ENCODE assay signal across 17 mouse cellular contexts in genomic region chr5:130010961-130011360, GRCm38 (mm10). TPM values are rescaled to one million over a fixed set of nuclear protein-coding genes. Genes with fewer than 3 reads are reported as not detected.
DNase-seq lines count a peak whose midpoint lies in the region; ATAC-seq and TF ChIP-seq lines count a peak whose summit lies in the region.
"Had no signal": no experiment of that assay in that cellular context is flagged by ENCODE, and none has a peak within 500 bp of the region (broad histone marks: within the 10 kb centered on the region; RNA-seq: fewer than 3 reads in every experiment).

No protein-coding gene starts in this region.

- no peak overlapping the region for H3K27ac ChIP-seq in liver, embryonic 14.5 days
- H3K27ac ChIP-seq: embryonic facial prominence, embryonic 12.5 days; forebrain, embryonic 13.5 days; heart, embryonic 15.5 days; hindbrain, embryonic 14.5 days had no signal

- H3K4me1 ChIP-seq in liver, embryonic 14.5 days (replicated peaks; ENCODE audit: control insufficient read depth in 2 of 2, insufficient read depth in 2 of 2, low read length in 1 of 2): no peaks in the 10 kb centered on the region
- peaks cover 32% of the 10 kb centered on the region for H3K4me1 ChIP-seq in E14TG2a.4 (replicated peaks; ENCODE audit: low read depth, low read length)
- H3K4me1 ChIP-seq: embryonic facial prominence, embryonic 12.5 days; forebrain, embryonic 13.5 days; heart, embryonic 15.5 days had no signal

- no peak for ATAC-seq in CD4-positive, CD25-positive, alpha-beta regulatory T cell, adult 4 months
- no peak for ATAC-seq in liver, embryonic 14.5 days (ENCODE audit: insufficient read depth)
- ATAC-seq in monocyte, adult 5-6 weeks (replicated peaks; ENCODE audit: insufficient number of reproducible peaks, low FRiP score, low TSS enrichment, poor library complexity, severe bottlenecking): no peak
- ATAC-seq: forebrain, embryonic 13.5 days had no signal

- H3K27me3 ChIP-seq in liver, embryonic 14.5 days (ENCODE audit: control insufficient read depth, insufficient read depth, low read length): no peaks in the 10 kb centered on the region
- no peaks in the 10 kb centered on the region for H3K27me3 ChIP-seq in E14TG2a.4 (ENCODE audit: insufficient read depth, low read length)
- H3K27me3 ChIP-seq: embryonic facial prominence, embryonic 12.5 days; forebrain, embryonic 13.5 days; heart, embryonic 15.5 days had no signal

- peaks cover 4% of the 10 kb centered on the region for H3K9me3 ChIP-seq in liver, embryonic 14.5 days (ENCODE audit: control insufficient read depth, low read length)
- no peaks in the 10 kb centered on the region; the same call in 1 of the 2 replicates for H3K9me3 ChIP-seq in E14TG2a.4 (ENCODE audit: low read length)
- H3K9me3 ChIP-seq: heart, embryonic 15.5 days had no signal

- peaks cover 4% of the 10 kb centered on the region; the same call in 1 of the 2 replicates for H3K36me3 ChIP-seq in liver, embryonic 14.5 days (replicated peaks; ENCODE audit: control insufficient read depth, insufficient read depth, low read depth)
- H3K36me3 ChIP-seq in E14TG2a.4 (ENCODE audit: insufficient read depth, low read length): peaks cover 36% of the 10 kb centered on the region

- H3K4me3 ChIP-seq in liver, embryonic 14.5 days (ENCODE audit: insufficient read depth in 1 of 2, low read depth in 2 of 2, low read length in 2 of 2): no peak overlapping the region
- no peak overlapping the region for H3K4me3 ChIP-seq in E14TG2a.4 (replicated peaks; ENCODE audit: low read length)
- H3K4me3 ChIP-seq: embryonic facial prominence, embryonic 12.5 days; forebrain, embryonic 13.5 days; heart, embryonic 15.5 days had no signal

- WGBS in liver, embryonic 14.5 days (ENCODE audit: insufficient replicate concordance): 75% methylated on average over 5 of the region's 5 CpGs

- TF ChIP-seq POLR2A in brain, embryonic 14.5 days (IDR thresholded peaks at IDR 0.05; ENCODE audit: borderline replicate concordance, extremely low read depth, insufficient read depth, insufficient read length, poor library complexity, severe bottlenecking): no peak

- H3K4me2 ChIP-seq in liver, embryonic 14.5 days (ENCODE audit: low read depth): no peak overlapping the region
- H3K4me2 ChIP-seq: embryonic facial prominence, embryonic 12.5 days; forebrain, embryonic 13.5 days; heart, embryonic 15.5 days; hindbrain, embryonic 14.5 days had no signal

- H3K9ac ChIP-seq in liver, embryonic 14.5 days (replicated peaks): no peak overlapping the region
- H3K9ac ChIP-seq: embryonic facial prominence, embryonic 12.5 days; forebrain, embryonic 13.5 days; heart, embryonic 15.5 days; hindbrain, embryonic 14.5 days had no signal

- DNase-seq in CD4-positive, CD25-positive, alpha-beta regulatory T cell, adult 2 months (ENCODE audit: low read depth, low spot score): peak; percentile 46
- DNase-seq in liver, embryonic 14.5 days (ENCODE audit: low read depth in 3 of 3, low spot score in 3 of 3): no peak
- DNase-seq in liver: no peak
- no peak for DNase-seq in brain, embryonic 14.5 days (ENCODE audit: low read depth)
- DNase-seq in layer of hippocampus, postnatal 10 days (ENCODE audit: low spot score in 2 of 2): no peak
- DNase-seq: cerebellum, adult 9-11 months; gastrocnemius, postnatal 14 days; kidney, postnatal 25 days; midbrain, embryonic 14.5 days; right cerebral cortex, postnatal 4 days had no signal

- TF ChIP-seq EP300 in liver, embryonic 14.5 days (IDR thresholded peaks at IDR 0.05; ENCODE audit: low read depth): no peak

- TF ChIP-seq CTCF in liver, embryonic 14.5 days (IDR thresholded peaks at IDR 0.05; ENCODE audit: low read depth): peak; percentile 79
- TF ChIP-seq CTCF in E14TG2a.4 (conservative IDR thresholded peaks at IDR 0.05; ENCODE audit: low read length): peak; percentile 98
- TF ChIP-seq CTCF in brain, embryonic 14.5 days (IDR thresholded peaks at IDR 0.05; ENCODE audit: borderline replicate concordance, extremely low read depth, insufficient read depth, insufficient read length): peak; percentile 64

RNA-seq across cellular contexts. Expression of gene Gusb, which starts 8.1 kb away (rescaled TPM):
- 10 to 100 TPM; 49.4 to 60.6 TPM for polyA plus RNA-seq in CD4-positive, CD25-positive, alpha-beta regulatory T cell, adult 4 months (2017; shearing (Covaris generic))
- 15.5 and 18.7 TPM in 2 replicates for polyA plus RNA-seq in liver, embryonic 14.5 days (2012; rRNA removed)
- 37.7 and 37.9 TPM in 2 replicates for polyA plus RNA-seq in liver, embryonic 14.5 days (2014; fragmentation: Nextera tagmentation; extraction: Ambion mirVana)
- polyA plus RNA-seq in brain, embryonic 14.5 days (2012; rRNA removed): 16.3 and 22.5 TPM in 2 replicates
- total RNA-seq in monocyte, adult 5-6 weeks (2017): 47.3 to 59.4 TPM (median 52.0 TPM) in 3 replicates
- 10 to 100 TPM; 15.6 to 15.9 TPM for total RNA-seq in layer of hippocampus, postnatal 10 days (2021)

RNA-seq across cellular contexts. Expression of gene Asl, which starts 18.1 kb away (rescaled TPM):
- 100 to 1,000 TPM; 102 to 103 TPM for polyA plus RNA-seq in CD4-positive, CD25-positive, alpha-beta regulatory T cell, adult 4 months (2017; shearing (Covaris generic))
- 26.1 and 30.4 TPM in 2 replicates for polyA plus RNA-seq in liver, embryonic 14.5 days (2012; rRNA removed)
- polyA plus RNA-seq in liver, embryonic 14.5 days (2014; fragmentation: Nextera tagmentation; extraction: Ambion mirVana): 39.8 and 47.3 TPM in 2 replicates
- polyA plus RNA-seq in brain, embryonic 14.5 days (2012; rRNA removed): 27.9 and 30.7 TPM in 2 replicates
- 21.0 to 38.4 TPM (median 29.3 TPM) in 3 replicates for total RNA-seq in monocyte, adult 5-6 weeks (2017)
- total RNA-seq in layer of hippocampus, postnatal 10 days (2021): 10 to 100 TPM; 22.0 to 23.5 TPM

RNA-seq across cellular contexts. Expression of gene Crcp, which starts 18.1 kb away (rescaled TPM):
- 10 to 100 TPM; 60.0 to 75.7 TPM for polyA plus RNA-seq in CD4-positive, CD25-positive, alpha-beta regulatory T cell, adult 4 months (2017; shearing (Covaris generic))
- polyA plus RNA-seq in liver, embryonic 14.5 days (2012; rRNA removed): 8.6 and 15.8 TPM in 2 replicates
- 14.7 and 16.1 TPM in 2 replicates for polyA plus RNA-seq in liver, embryonic 14.5 days (2014; fragmentation: Nextera tagmentation; extraction: Ambion mirVana)
- 37.6 and 51.0 TPM in 2 replicates for polyA plus RNA-seq in brain, embryonic 14.5 days (2012; rRNA removed)
- 34.5 to 51.7 TPM (median 50.6 TPM) in 3 replicates for total RNA-seq in monocyte, adult 5-6 weeks (2017)
- 10 to 100 TPM; 34.4 to 34.7 TPM for total RNA-seq in layer of hippocampus, postnatal 10 days (2021)
